Mouse (Mus musculus) thymus, adult 2 months (tissue): ENCODE results near the gene 4933430I17Rik.

Experiments used
- CTCF ChIP-seq: fragments of 200-500 bp; IDR thresholded peaks from 2 replicates; pipeline ENCODE4 v1.5.1; 2012; ENCODE audit warnings: mild to moderate bottlenecking, control low read depth, low read length, moderate library complexity, borderline replicate concordance; ENCODE audit not compliant: control insufficient read depth, poor library complexity, insufficient read depth; ENCODE audit errors: extremely low read depth
- POLR2A ChIP-seq: fragments of 200-500 bp; IDR thresholded peaks from 2 replicates; pipeline ENCODE4 v1.6.1; 2012; ENCODE audit warnings: mild to moderate bottlenecking, low read length, control low read depth, moderate library complexity; ENCODE audit not compliant: control insufficient read depth, poor library complexity, insufficient read depth; ENCODE audit errors: extremely low read depth

GRCm38 (mm10) chr4:62492682-62493081 lies 32.5 kb upstream of the 4933430I17Rik start:
- TF ChIP-seq POLR2A (no peak), CTCF (no peak)
